Mouse (Mus musculus) heart, postnatal 14 days (tissue): ENCODE measurements around the gene Prx. TPM values are rescaled to one million over a fixed set of nuclear protein-coding genes. Genes with fewer than 3 reads are reported as not detected.
A peak's percentile ranks its signal among the peaks of the same experiment; 100 is the strongest.

Experiments used
- DNase-seq, 2 experiments: peaks; one replicate each; pipeline ENCODE4 v3.0.0; 2021 to 2022
- intact Hi-C: fragments of 180-260 bp; cut with DNase I; formaldehyde crosslinking; loops from one replicate; pipeline ENCODE4 v1.15.1; 2025
- total RNA-seq, 2 experiments: library from RNA; stranded (reverse); gene quantifications; 2 replicates each; pipeline ENCODE4 v1.2.3; 2021

The Prx gene
- total RNA-seq, 2 experiments from 2014 or later: 1.4 to 2.8 TPM

DNA sequence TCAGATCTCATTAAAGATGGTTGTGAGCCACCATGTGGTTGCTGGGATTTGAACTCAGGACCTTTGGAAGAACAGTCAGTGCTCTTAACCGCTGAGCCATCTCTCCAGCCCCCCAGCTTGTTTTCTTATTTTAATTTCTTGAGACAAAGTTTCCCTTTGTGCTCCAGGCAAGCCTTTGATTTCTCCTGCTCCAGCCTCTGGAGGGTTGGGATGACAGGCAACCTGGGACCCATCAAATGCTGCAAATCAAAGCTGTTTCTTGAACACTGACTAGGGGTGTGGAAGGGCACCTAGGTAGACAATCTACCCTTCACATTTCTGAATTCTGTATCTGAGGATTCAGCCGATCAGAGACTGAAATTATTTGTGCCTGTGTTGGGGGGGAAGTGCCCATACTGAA is 11.7 kb downstream of the Prx start:
- intact Hi-C loops: no loop called here
- no peak for DNase-seq

DNA sequence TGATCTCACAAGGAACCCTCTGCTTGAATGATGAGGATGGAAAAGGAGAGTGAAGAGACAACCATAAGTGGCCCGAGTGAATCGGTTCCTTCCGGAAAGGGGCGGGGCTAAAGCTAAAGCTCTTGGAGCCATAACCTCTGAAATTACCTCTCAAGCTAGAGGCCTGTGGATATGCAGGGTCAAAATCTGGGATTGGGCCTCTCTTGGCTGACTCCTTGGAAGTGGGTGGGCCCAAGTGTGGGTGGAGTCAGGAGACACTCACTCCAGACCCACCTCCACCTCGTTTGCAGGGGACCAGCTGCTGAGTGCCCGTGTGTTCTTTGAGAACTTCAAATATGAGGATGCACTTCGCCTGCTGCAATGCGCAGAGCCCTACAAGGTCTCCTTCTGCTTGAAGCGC is 15.8 kb downstream of the Prx start:
- intact Hi-C loops: no loop called here
- no peak for DNase-seq

DNA sequence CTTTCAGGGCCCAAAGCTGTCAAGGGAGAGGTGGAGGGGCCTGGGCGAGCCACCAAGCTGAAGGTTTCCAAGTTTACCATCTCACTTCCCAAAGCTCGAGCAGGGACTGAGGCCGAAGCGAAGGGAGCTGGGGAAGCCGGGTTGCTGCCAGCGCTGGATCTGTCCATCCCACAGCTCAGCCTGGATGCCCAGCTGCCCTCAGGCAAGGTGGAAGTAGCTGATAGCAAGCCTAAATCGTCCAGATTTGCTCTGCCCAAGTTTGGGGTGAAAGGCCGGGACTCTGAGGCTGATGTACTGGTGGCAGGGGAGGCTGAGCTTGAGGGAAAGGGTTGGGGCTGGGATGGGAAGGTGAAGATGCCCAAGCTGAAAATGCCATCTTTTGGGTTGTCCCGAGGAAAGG is 19.2 kb downstream of the Prx start:
- no peak for DNase-seq
- intact Hi-C loops: no loop called here

DNA sequence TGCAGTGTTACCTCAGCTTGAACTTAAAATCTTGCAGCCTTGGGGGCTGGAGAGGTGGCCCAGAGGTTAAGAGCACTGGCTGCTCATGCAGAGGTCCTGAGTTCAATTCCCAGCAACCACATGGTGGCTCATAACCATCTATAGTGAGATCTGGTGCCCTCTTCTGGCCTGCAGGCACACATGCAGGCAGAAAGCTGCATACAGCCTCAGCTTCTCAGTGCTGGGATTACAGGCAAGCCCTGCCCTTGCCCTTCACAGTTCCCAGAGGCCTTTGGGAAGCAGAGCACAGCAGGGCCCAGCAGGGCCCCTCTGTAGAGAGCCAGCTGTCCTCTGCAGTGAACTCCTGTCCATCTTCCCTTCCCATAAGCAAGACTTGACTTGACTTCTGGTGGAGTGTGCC is 21.0 kb downstream of the Prx start:
- intact Hi-C loops: loop anchor here (10.0 kb wide), 1 partner anchor 45 kb away; the partner anchor contains the start of gene Sertad3
- DNase-seq: no peak

DNA sequence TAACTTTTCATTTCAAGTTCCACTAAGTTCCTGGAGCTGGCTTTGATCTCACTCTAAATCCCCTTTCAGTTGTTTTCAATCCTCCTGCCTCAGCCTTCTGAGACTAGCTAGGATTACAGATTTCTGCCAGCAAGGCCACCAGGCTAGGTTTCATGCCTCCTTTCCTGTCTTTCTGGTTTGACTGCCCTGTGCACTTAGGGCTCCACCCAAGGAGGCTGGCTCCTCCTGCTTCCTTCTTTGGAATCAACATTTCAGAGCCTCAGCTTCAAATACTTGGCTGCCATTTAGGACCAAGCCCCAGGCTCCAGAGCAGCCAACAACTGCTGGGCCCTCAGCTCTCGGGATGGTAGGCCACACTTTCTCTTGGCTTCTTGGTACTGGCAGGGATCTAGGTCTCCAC is 21.5 kb downstream of the Prx start:
- intact Hi-C loops: loop anchor here (10.0 kb wide), 1 partner anchor 46 kb away; the partner anchor contains the start of gene Sertad3
- DNase-seq: no peak

DNA sequence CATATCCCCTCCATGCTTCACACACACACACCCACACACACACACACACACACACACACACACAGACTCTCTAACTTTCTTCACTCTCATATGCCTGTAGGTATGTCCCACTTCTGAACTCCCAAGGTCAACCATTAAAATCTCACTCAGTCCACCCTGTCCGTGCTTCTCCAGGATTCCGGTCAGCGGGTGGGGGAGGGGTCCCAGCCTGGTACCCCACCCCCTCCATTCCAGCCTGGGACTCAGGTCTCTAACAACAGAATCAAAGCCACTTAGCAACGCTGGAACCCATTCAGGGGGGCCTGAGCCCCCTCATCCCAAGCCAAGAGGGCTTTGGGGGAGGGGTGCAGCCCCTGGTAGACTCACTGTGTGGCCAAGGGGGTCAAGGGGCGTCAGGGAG is 23.8 kb downstream of the Prx start, which contains the start of gene Hipk4:
Gene Hipk4 (plus strand): TSS at position 301 of the 400 bp plus-strand sequence.
- intact Hi-C loops: loop anchor here (10.0 kb wide), 1 partner anchor 48 kb away; the partner anchor contains the start of gene Sertad3
- DNase-seq: no peak

DNA sequence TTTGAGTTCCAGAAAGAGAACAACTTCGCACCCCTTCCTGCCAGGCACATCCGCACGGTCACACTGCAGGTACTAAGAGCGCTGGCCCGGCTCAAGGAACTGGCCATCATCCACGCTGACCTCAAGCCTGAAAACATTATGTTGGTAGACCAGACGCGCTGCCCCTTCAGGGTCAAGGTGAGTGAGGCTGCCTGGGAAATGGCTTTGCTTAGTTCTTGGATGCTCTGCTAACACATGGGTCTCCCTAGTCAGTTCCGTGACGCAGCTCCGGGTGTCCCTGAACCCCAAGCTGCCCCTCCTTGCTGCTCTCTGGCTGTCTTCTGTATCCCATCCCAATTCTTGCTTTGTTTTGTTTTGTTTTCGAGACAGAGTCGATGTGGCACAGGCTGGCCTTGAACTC is 24.7 kb downstream of the Prx start:
- DNase-seq: no peak
- intact Hi-C loops: loop anchor here (10.0 kb wide), 1 partner anchor 49 kb away; the partner anchor contains the start of gene Sertad3

DNA sequence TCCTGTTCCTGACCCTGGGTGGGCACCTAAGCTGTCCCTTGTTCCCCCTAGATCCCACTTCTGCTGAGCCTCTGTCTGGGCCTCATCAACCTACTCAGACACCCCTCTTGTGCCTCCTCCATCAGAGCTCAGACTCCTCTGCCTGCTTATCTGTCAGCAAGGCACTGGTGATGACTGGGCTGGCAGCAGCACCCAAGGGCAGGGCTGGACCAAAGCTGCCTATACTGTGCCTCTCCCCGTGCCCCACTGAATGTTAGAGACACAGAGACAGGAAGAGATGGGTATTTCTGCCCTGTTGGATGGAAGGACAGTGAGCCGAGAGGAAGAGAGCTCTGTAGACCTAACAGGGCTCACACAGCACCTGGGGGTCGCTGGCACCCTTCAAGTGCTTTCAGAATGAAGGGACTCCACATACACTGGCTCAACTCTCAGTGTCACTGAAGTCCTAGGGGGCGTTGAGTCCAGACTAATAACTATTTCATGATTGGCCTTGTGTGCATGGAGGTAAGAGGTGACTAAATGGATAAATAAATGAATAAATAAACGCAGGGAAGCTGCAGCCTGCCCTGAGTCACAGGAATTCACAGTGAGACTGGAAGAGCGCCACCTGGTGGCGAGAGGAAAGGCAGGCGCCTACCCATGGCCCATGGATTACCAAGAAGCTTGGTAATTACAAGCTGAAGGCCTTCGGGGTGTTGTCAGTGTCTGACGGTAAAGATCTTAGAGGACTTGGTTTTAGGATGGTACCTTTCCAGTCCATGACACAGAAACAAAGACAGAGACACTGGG is 27.1 kb downstream of the Prx start:
- intact Hi-C loops: loop anchor here (2.0 to 10.0 kb wide), 4 partner anchors 51 to 189 kb away; partner anchors contain the start of genes Ltbp4 and Sertad3
- DNase-seq: peak; percentile 86 to 89

DNA sequence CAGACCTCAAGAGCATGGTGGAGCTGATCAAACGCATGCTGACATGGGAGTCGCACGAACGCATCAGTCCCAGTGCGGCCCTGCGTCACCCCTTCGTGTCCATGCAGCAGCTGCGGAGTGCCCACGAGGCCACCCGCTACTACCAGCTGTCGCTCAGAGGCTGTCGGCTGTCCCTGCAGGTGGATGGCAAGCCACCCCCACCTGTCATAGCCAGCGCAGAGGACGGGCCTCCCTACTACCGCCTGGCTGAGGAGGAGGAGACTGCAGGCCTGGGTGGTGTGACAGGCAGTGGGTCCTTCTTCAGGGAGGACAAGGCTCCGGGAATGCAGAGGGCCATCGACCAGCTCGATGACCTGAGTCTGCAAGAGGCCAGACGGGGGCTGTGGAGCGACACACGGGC is 29.9 kb downstream of the Prx start:
- intact Hi-C loops: loop anchor here (5.0 to 10.0 kb wide), 3 partner anchors 54 to 122 kb away; partner anchors contain the start of gene Sertad3
- no peak for DNase-seq

DNA sequence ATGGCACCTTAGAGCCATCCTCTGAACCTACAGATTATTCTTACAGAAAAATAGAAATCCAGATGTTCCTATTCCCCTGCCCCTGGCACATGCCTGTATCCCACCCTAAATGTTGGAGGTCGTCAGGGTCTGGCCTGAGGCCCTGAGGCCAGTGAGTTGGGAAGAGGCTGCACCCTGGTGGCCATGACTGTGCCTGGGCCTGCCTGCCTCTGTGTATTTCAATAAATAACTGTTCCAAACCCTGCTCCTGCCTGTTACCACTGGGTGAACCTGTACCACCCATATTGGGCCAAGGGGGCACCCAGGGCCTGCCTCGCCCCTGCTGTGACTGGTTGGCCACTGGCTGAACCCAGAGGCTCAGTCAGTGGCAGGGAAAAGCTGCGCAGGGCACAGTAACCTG is 31.8 kb downstream of the Prx start:
- intact Hi-C loops: no loop called here
- DNase-seq: no peak

DNA sequence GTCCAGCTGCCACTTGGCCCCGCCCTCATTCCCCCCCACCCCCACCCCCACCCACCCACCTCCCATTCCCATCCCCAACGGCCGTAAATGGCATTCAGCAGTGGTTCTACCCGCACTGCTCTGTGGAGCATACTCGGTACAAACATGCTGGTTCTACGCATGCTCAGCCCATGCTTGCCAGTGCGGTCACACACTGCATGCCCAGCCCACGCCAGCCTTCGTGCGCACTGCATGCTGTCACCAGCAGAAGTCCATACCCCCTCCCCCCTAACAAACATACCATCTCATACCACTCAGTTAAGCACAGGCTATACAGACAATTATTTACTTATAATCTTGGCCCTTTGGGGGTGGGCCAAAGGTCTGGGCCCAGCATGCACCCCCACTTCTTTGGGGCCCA is 32.6 kb downstream of the Prx start:
- intact Hi-C loops: no loop called here
- DNase-seq: no peak

DNA sequence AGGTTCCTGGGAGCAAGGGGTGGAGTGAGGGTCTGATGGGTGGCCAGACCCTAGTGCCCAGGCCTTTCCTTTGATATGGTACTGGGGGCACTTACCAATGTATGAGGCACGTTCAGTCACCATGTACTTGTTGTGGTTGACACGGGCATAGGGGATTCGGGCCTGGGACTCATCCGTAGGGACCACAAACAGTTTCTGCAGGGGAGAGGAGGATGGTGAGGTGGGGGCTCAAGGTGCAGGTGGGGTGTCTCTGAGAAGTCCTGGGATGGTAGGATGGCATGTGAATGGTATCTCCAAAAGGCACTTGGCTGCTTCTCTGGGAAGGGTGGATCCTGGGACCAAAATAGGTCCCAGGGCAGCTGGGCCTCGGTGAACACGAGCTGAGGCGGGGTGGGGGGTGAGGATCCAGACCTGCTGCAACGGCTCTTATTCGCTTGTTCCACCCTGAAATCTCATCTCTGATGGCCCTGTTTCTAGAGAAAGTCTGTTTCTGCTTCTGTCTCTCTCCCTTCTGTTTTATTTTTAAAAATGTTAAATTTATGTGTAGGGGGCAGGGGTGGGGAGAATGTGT is 33.4 kb downstream of the Prx start:
- intact Hi-C loops: no loop called here
- no peak for DNase-seq

DNA sequence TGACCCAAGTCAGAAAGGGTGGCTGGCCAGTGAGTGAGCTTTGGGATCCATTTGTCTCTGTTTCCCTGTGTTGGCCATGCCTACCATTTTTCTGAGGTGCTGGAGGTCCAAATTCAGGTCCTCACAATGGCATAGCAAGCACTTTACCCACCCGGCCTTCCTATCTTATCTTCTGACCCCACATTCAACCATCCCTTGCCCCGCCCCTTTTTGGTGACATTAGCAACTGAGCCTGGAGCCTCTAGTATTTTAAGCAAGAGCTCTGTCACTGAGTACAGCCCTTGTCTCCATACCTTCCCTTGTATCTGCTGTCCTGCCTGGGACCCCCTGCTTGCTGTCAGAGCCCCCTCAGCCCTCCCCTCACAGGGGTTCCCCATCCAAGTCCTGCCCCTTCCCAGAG is 36.3 kb downstream of the Prx start:
- no peak for DNase-seq
- intact Hi-C loops: no loop called here

DNA sequence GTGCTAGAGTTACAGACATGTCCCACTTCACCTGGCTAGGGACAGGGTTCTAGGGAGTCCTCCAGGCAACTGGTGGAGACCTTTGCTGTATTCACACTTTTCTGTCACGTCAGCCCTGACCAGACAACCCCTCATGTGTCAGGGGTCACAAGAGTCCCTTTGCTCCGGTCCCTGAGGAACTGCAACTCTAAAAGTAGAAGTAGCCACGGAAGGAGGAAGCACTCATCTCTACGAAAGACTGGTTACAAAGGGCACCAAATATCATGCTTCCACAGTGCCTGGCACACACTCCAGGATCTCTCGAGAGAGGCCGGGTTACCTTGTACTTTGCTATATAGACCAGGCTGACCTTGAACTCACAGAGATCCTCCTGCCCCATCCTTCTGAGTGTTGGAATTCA is 37.5 kb downstream of the Prx start:
- intact Hi-C loops: no loop called here
- DNase-seq: no peak

DNA sequence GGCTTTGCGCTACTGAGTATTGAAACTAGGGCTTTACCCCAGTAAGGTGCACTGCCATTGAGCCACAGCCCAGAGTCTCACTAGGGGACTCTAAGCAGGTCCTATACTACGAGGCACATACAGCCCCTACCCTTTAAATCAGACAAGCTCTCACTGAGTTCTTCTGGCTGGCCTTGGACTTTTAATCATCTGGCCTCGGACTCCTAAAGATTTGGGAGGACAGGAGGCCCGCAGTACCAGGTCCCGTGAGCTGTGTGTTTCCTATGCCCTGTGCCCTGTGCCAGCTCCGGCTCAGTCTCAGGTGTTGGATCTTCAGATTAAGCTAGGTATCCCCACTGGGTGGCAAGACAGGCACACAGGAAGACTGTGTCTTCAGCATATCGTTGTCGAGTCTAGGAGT is 38.9 kb downstream of the Prx start:
- DNase-seq: no peak
- intact Hi-C loops: no loop called here

DNA sequence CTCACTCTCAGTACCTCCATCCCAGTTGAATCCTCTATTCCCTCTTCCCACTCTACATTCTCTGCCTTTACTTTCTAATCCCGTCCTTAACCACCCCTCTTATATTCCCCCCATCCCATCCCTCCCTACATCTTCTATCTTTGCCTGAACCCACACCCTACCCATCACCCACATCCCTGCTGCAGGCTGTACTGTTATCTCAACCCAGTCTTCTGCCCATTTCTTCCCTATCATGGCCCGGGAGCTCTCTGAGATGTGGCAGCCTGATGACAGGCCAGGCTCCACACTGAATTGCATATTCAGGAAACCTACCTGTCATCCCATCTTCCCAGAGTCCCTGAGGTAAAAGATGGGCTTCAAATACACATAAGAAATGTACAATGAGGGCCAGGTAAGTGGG is 39.7 kb downstream of the Prx start:
- intact Hi-C loops: no loop called here
- DNase-seq: no peak

DNA sequence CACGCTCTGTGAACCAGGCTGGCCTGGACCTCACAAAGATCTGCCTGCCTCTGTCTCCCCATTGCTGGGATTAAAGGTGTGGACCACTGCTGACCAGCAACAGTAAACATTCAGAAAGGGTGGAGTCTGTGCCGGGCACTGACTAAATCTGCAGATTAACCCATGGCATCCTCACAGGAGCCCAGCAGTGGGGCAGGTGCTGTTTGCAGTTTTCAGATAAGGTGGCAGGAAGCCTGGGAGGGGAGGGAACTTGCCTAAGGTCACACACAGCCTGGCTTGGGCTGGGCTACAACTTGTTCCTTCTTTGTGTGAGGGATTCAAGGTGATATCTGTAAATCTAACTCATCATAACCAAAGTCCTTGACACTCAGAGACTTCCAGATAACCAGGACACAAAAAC is 41.4 kb downstream of the Prx start:
- no peak for DNase-seq
- intact Hi-C loops: no loop called here

DNA sequence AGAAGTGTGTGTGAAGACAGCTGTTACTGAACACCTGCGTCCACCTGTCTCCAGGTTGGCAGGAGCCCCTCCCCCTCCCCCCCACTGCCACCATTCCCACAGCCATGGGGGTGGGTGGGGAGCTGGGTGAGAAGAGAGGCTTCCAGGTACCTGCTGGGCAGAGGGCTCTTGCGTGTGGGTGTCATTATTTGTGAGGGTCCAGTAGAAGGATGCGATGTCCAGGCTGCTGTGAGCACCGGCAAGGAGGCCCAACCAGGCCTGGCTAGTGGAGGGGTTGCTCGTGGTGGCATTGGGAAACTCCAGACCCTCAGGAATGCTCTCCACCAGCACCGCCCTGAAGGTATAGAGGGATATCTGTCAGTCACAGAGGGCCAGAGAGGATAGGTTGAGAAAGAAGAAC is 41.8 kb downstream of the Prx start:
- intact Hi-C loops: no loop called here
- DNase-seq: no peak

DNA sequence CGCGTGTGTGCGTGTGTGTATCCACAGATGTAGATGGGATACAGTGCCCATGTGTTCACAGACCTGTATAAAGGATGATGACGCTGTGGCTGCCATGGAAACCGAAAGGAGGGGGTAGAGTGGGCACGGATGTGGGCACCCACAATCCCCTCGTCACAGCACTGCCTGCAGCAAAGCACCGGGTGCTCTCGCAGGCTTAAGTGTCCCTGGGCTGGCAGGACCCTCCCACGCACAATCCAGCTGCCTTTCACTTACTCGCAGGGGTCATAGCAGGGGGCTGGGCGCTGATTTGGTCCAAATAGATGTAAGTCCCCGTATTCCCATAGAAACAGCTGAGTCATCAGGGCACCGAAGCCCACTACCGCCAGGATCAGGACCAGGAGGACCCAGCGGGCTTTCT is 42.3 kb downstream of the Prx start:
- intact Hi-C loops: no loop called here
- DNase-seq: no peak

DNA sequence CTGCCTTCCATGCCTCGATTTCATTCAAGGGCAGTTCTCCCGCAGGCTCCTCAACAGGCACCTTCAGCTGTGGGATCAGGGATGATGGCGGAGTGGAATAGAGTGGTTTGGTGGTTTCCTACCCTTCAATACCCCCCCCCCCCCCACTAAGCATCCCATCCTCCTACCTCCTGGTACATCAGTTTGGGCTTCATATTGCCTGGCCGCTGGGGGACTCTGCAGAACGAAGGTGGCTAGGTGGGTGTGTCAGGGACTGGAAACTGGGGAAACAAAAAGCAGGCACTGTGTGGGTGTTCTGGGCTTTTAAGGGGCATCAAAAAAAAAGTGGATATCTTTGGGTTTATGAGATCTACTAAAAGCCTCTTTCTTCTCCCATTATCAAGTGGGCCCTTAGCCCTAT is 42.8 kb downstream of the Prx start:
- intact Hi-C loops: no loop called here
- no peak for DNase-seq

DNA sequence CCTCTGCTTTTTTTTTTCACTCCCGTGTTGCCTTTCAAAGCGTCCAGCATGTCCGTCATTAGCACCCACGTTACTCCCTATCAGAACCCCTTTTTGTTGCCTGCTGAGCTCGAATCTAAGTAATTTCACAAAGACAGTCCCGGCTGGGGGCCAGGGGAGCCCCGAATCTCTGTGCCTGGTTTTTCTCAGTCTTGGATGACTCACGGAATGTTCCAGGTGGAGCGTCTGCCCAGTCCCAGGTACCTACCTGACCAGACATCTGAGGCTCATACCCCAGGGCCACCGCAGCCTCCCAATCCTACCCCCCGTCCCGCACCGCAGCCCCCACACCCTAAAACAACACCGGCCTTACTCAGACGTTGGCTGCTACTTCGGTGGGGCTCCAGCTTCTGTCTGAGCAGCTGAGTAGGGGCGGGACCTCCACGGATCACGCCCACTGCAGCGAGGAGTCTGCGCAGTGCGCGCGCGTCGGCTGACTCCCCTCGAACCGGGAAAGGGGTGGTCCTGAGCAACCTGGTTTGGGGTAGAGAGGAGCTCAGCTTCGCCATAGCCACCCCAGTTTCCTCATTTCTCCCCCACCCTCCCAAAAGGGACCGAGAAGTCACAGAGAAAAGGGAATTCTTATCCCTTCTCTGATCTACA is 43.4 kb downstream of the Prx start:
- intact Hi-C loops: no loop called here
- DNase-seq: peak; percentile 83 to 86

DNA sequence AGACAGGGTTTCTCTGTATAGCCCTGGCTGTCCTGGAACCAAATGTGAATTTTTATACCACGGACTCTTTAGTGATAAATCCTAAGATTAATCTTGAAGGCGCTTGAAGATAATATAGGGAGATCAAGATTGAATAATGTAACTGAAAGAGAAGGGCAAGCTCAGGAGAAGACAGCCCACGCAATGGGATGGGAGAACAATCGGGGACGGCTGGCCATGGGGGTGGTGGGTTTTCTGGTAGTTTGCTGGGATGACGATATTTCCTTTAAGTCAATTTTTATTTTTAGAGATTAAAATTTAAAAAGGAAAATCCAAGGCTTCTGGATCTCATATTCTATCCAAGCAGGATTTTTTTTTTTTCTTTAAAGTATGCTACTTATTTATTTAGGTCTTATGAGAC is 43.9 kb downstream of the Prx start:
- intact Hi-C loops: no loop called here
- no peak for DNase-seq
